Mouse (Mus musculus) small intestine, adult 2 months (tissue): Measurements from ENCODE around the gene Prm1. TPM values are rescaled to one million over a fixed set of nuclear protein-coding genes. Genes with fewer than 3 reads are reported as not detected.

Source experiments
- H3K27ac ChIP-seq: fragments of 200-500 bp; 2 replicates; pipeline ENCODE4 v1.5.1; 2012; ENCODE audit warnings: low read depth, low read length, control low read depth, inconsistent platforms; ENCODE audit not compliant: insufficient read depth
- H3K27me3 ChIP-seq: fragments of 200-500 bp; 2 replicates; pipeline ENCODE4 v1.6.1; 2012; ENCODE audit warnings: mild to moderate bottlenecking, moderate library complexity, low read length, inconsistent platforms; ENCODE audit not compliant: control insufficient read depth, insufficient read depth
- H3K36me3 ChIP-seq: fragments of 200-500 bp; 2 replicates; pipeline ENCODE4 v1.6.1; 2012; ENCODE audit warnings: mild to moderate bottlenecking, low read length, control low read depth, inconsistent platforms; ENCODE audit not compliant: control insufficient read depth, insufficient read depth
- H3K4me1 ChIP-seq: fragments of 200-500 bp; 2 replicates; pipeline ENCODE4 v1.6.1; 2012; ENCODE audit warnings: low read length, inconsistent platforms, mixed read lengths; ENCODE audit not compliant: control insufficient read depth, insufficient read depth, insufficient read length
- H3K4me3 ChIP-seq: fragments of 200-500 bp; 2 replicates; pipeline ENCODE4 v1.5.1; 2012; ENCODE audit warnings: low read depth, mild to moderate bottlenecking, control low read depth, inconsistent platforms, low read length, moderate library complexity
- CTCF ChIP-seq: fragments of 200-500 bp; IDR thresholded peaks from 2 replicates; pipeline ENCODE4 v1.5.1; 2012; ENCODE audit warnings: low read depth, mild to moderate bottlenecking, control low read depth, inconsistent platforms, low read length, moderate library complexity, mixed read lengths; ENCODE audit not compliant: insufficient replicate concordance, insufficient read length; ENCODE audit errors: extremely low read depth
- POLR2A ChIP-seq: fragments of 200-500 bp; IDR thresholded peaks from 2 replicates; pipeline ENCODE4 v1.6.1; 2012; ENCODE audit warnings: low read depth, mild to moderate bottlenecking, control low read depth, inconsistent platforms, low read length, moderate library complexity
- WGBS: fragments of 180-500 bp; shearing (Covaris S2); methylation state at CpG from one replicate; pipeline ENCODE4 v1.1.7; 2018; 5-methylcytosine and 5-hydroxymethylcytosine counted together
- polyA plus RNA-seq: library from polyadenylated mRNA; depleted of rRNA; stranded (reverse); fragments of >200 nt; gene quantifications from 2 replicates; pipeline ENCODE4 v1.2.3, GENCODE M21; 2012

The Prm1 gene
- polyA plus RNA-seq, 1 experiment: not detected

DNA sequence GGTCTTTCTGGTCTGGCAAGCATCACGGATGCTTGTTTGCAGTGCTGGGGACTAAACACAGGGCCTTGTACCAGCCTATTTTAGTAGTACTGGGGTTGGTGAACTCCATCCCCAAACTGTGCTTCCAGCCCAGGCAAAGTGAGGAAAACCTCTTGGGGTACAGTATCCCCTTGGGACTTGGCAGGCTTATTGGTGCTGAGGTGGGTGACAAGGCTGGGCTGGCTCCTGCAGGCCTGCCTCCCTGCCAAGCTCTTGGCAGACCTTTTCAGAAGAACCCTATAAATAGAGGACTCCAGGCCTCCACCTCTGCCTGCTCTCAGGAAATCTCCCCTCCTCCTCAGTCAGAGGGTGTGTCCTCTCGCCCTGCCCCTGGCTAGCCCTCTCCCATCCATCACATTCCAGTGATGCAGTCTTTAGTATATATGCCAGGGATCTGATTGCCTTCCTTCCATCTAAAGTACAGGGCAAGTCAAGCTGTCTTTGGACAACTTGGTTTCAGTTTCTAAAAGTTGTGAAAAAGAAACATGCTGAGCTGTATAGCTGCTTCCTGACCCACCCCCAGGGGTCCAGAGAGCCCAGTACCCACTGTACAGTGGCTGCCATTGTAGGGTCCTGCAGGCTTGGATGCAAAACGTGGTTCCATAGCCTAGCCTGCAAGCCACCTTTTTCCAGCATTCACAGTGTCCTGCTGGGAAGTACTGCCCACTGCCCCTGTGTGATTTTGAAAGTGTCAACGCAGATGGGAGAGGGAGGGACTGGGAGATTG is 18.7 kb downstream of the Prm1 start:
- 59% methylated on average over 4 of the region's 4 CpGs for WGBS
- no peak overlapping the region for H3K4me3 ChIP-seq
- H3K4me1 ChIP-seq: peaks cover 24% of the 10 kb centered on the region
- TF ChIP-seq CTCF (no peak), POLR2A (no peak; the same call in 1 of the 2 replicates)
- H3K27me3 ChIP-seq: no peaks in the 10 kb centered on the region
- H3K36me3 ChIP-seq: peaks cover 6% of the 10 kb centered on the region
- peak overlapping the region; percentile 10; the same call in 1 of the 2 replicates for H3K27ac ChIP-seq

DNA sequence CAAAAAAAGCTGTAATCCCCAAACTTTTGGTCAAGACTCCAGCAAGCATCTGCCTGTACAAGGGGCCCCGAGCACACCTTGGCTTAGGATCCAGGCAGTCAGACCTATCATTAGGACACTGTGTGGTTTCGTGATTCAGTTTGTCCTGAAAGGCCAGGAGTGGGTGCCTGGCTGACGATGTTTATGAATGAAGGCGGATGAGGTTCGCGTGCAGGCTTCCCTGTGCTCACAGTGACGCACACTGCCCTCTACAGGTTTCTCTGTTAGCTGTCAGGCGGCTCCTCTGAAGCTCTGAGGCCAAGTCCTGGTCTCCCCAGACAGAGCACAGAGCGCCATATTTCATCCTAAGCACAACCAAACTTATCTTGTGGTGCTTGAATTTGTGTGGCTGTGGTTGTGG is 19.4 kb downstream of the Prm1 start:
- WGBS: under 1% methylated on average over 9 of the region's 9 CpGs
- Histone ChIP-seq H3K27me3 (no peaks in the 10 kb centered on the region), H3K27ac (peak overlapping the region; percentile 98), H3K4me1 (peaks cover 24% of the 10 kb centered on the region), H3K4me3 (peak overlapping the region; percentile 75), H3K36me3 (peaks cover 6% of the 10 kb centered on the region)
- TF ChIP-seq POLR2A: peak; percentile 36
- peak; percentile 88 for TF ChIP-seq CTCF

DNA sequence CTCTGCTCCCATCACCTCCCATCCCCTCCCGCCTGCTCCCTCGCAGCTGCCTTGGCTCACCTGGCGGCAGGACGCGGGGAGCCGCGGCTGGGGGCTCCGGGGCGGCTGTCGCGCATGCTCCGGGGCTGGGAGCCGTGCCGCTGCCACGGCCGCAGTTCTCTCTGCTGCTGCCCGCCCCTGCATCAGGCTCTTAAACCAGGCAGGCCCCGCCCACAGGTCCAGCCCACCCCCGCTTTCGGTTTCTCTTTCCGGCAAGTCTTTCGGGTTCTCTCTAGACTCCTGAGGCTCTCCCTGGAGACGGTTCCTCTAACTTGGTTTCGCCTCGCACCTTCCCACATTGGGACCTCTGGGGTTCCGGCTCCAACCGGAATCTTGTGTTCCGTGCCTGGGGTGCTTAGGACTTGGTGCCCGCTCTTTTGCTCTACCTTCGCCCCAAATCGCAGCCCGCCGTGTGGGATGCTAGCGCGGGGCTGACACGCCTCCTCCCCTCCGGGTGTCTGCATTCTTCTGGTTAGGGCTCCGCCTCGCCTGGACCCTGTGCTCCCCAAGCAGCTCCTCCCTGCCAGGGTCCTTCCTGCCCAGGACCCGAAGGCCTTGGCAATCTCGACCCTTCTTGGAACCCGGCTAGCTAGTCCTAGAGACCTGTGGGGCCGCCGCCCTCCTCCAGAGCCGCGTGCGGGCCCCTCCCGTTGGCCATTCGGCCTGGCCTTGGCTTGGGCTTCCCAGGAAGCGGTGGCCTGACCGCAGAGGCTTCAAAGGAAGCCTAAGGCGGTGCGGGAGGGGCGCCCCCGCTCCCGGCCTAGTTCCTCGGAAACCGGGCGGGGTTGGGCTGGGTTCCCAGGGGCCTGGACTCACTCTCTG is 20.0 kb downstream of the Prm1 start, which contains the start of gene Socs1:
Gene Socs1, minus strand, starts transcription at position 166 of the 861 bp plus-strand sequence.
- peaks cover 24% of the 10 kb centered on the region for H3K4me1 ChIP-seq
- H3K4me3 ChIP-seq: peak within 1 kb of the TSS; percentile 75
- H3K36me3 ChIP-seq: peaks cover 6% of the 10 kb centered on the region
- peak within 1 kb of the TSS; percentile 98 for H3K27ac ChIP-seq
- WGBS: under 1% methylated on average over 59 of the region's 59 CpGs
- TF ChIP-seq POLR2A (peak; percentile 99), CTCF (no peak)
- no peaks in the 10 kb centered on the region for H3K27me3 ChIP-seq

DNA sequence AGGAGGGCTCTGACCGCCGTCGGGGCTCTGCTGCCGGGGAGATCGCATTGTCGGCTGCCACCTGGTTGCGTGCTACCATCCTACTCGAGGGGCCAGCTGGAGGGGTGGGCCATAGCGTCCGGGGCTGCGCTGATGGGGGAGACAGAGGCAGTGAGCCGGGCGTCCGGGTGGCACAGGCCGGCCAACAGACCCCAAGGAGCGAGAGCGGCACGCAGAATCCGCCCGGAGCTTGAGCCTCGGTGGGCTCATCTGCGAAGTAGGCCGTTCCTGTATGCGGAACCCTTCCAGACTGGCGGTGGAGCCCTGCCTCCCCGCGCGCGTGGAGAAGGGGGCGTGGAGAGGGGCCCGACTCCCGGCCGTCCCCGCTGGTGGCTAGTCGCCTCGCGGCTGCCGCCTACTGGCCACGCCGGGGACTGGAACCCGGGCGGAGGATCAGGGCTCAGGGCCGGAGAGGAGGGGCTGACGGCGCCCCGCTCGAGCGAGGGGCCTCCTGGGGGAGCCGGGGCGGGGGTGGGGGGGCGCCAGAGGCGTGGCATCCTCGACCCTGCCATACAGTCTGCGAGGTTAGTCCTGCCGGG is 20.8 kb downstream of the Prm1 start:
- WGBS: under 1% methylated on average over 55 of the region's 55 CpGs

DNA sequence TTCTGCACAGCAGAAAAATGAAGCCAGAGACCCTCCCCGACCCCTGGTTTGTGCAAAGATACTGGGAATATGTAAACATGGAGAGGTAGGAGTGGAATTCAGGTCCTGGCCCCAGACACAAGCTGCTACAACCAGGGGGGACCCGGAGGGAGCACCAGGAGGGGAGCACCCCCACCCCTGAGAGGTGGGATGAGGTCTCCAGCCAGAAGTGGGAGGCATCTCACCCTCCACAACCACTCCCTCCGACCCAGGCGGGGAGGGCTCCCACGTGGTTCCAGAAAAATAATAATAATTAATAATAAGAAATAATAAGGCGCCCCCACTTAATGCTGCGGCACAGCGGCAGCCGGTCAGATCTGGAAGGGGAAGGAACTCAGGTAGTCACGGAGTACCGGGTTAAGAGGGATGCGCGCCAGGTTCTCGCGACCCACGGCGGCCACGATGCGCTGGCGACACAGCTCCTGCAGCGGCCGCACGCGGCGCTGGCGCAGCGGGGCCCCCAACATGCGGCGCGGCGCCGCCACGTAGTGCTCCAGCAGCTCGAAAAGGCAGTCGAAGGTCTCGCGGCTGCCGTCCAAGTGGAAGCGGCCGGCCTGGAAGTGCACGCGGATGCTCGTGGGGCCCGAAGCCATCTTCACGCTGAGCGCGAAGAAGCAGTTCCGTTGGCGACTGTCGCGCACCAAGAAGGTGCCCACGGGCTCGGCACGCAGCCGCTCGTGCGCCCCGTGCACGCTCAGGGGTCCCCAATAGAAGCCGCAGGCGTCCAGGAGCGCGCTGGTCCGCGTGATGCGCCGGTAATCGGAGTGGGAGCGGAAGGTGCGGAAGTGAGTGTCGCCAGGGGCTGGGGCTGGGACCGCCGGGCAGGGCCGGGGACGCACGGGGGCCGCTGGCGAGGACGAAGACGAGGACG is 21.5 kb downstream of the Prm1 start:
- H3K27me3 ChIP-seq: no peaks in the 10 kb centered on the region
- H3K27ac ChIP-seq: peak overlapping the region; percentile 13; the same call in 1 of the 2 replicates
- 3% methylated on average over 81 of the region's 81 CpGs for WGBS
- peaks cover 6% of the 10 kb centered on the region for H3K36me3 ChIP-seq
- peaks cover 24% of the 10 kb centered on the region for H3K4me1 ChIP-seq
- TF ChIP-seq CTCF (no peak), POLR2A (no peak)
- peak overlapping the region; percentile 75 for H3K4me3 ChIP-seq

More for the DNA sequence above, 20.8 kb downstream of the Prm1 start:
- peaks cover 6% of the 10 kb centered on the region for H3K36me3 ChIP-seq
- peaks cover 24% of the 10 kb centered on the region for H3K4me1 ChIP-seq
- peak overlapping the region; percentile 59 for H3K27ac ChIP-seq
- TF ChIP-seq CTCF (peak; percentile 73), POLR2A (no peak)
- H3K4me3 ChIP-seq: peak overlapping the region; percentile 75
- H3K27me3 ChIP-seq: no peaks in the 10 kb centered on the region

DNA sequence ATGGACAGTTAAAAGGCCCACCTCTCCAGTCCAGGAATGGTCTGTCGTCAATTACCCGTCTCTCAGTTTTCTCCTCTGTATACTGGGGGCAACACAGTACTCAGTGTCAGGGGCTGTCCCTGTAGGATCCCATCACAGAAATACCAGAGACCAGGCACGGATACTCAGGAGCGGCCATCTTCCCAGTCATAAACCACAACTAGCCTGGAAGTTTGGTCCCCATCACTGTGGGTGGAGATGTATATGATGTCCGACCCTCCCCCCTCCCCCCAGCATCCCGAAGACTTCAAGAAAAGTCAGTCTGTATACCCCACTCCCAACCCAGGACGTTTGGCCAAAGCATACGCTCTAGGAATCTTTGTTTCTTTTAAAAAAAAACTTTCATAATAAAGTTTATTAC is 22.2 kb downstream of the Prm1 start:
- H3K27me3 ChIP-seq: no peaks in the 10 kb centered on the region
- WGBS: 80% methylated on average over 8 of the region's 8 CpGs
- peaks cover 6% of the 10 kb centered on the region for H3K36me3 ChIP-seq
- H3K4me3 ChIP-seq: peak overlapping the region; percentile 33
- TF ChIP-seq CTCF (no peak), POLR2A (no peak)
- H3K27ac ChIP-seq: no peak overlapping the region
- peaks cover 24% of the 10 kb centered on the region for H3K4me1 ChIP-seq
